Mouse (Mus musculus): ENCODE measurements around the gene Snx11.

- TF ChIP-seq POLR2A (IDR thresholded peaks at IDR 0.05; ENCODE audit: control insufficient read depth, low read depth, low read length) (no peak), CTCF (IDR thresholded peaks at IDR 0.05; ENCODE audit: control insufficient read depth, insufficient read depth, insufficient replicate concordance, low read depth, low read length) (no peak)
Observed at GRCm38 (mm10) chr11:96814443-96814842, 37.1 kb upstream of the Snx11 start.
